ENCODE assay signal across 14 mouse cellular contexts in genomic region chr3:73055399-73056043, GRCm38 (mm10). TPM values are rescaled to one million over a fixed set of nuclear protein-coding genes. Genes with fewer than 3 reads are reported as not detected.
DNase-seq lines count a peak whose midpoint lies in the region; ATAC-seq and TF ChIP-seq lines count a peak whose summit lies in the region.
"Had no signal": no experiment of that assay in that cellular context is flagged by ENCODE, and none has a peak within 500 bp of the region (broad histone marks: within the 10 kb centered on the region; RNA-seq: fewer than 3 reads in every experiment).

No protein-coding gene starts in this region.

- no peaks in the 10 kb centered on the region for H3K27me3 ChIP-seq in hindbrain, postnatal 0 days (ENCODE audit: insufficient read depth, low read length)

- TF ChIP-seq POLR2A in olfactory bulb, adult 2 months (IDR thresholded peaks at IDR 0.05; ENCODE audit: insufficient read depth, low read depth, low read length): no peak

- H3K27ac ChIP-seq in hindbrain, postnatal 0 days: peak overlapping the region; percentile 56; the same call in 1 of the 2 replicates
- peak overlapping the region; percentile 80 for H3K27ac ChIP-seq in olfactory bulb, adult 2 months (ENCODE audit: insufficient read depth, low read depth, low read length)
- H3K27ac ChIP-seq: gastrocnemius, adult 2 months; limb, embryonic 12.5 days had no signal

- no peak for TF ChIP-seq CTCF in hindbrain, postnatal 0 days (IDR thresholded peaks at IDR 0.05; ENCODE audit: low read depth)
- TF ChIP-seq CTCF in olfactory bulb, adult 2 months (IDR thresholded peaks at IDR 0.05; ENCODE audit: insufficient read depth, low read depth, low read length): no peak

- peak overlapping the region; percentile 70 for H3K4me3 ChIP-seq in hindbrain, postnatal 0 days (ENCODE audit: low read length)
- peak overlapping the region; percentile 57 for H3K4me3 ChIP-seq in olfactory bulb, adult 2 months (ENCODE audit: insufficient read depth, low read depth, low read length)

- DNase-seq in cerebellum, postnatal 25 days: peak; percentile 16 to 27
- DNase-seq in cerebellum, adult 11 months: no peak
- DNase-seq in retina, embryonic 14.5 days (ENCODE audit: low spot score): peak; percentile 20
- DNase-seq in retina, postnatal 1 day: no peak
- peak; percentile 48 for DNase-seq in hindbrain, postnatal 0 days (ENCODE audit: low spot score)
- DNase-seq in lung, postnatal 14 days: no peak
- DNase-seq in heart, adult 18-20 months: no peak
- DNase-seq: adrenal gland, adult 8-10 months; B cell, adult 2 months; gastrocnemius, adult 2 months; kidney, adult 9 months had no signal

- ATAC-seq in hindbrain, postnatal 0 days: no peak

- H3K4me2 ChIP-seq in hindbrain, postnatal 0 days (ENCODE audit: low read depth, low read length): peak overlapping the region; percentile 80

- no peaks in the 10 kb centered on the region for H3K9me3 ChIP-seq in hindbrain, postnatal 0 days (ENCODE audit: low read length)
- H3K9me3 ChIP-seq: limb, embryonic 12.5 days had no signal

- peak overlapping the region; percentile 46 for H3K9ac ChIP-seq in hindbrain, postnatal 0 days (replicated peaks; ENCODE audit: low read length)
- H3K9ac ChIP-seq: limb, embryonic 12.5 days had no signal

- 33% methylated on average over 7 of the region's 7 CpGs for WGBS in hindbrain, postnatal 0 days
- 17% methylated on average over 7 of the region's 7 CpGs for WGBS in olfactory bulb, adult 2 months

- no peaks in the 10 kb centered on the region for H3K4me1 ChIP-seq in hindbrain, postnatal 0 days (ENCODE audit: insufficient read depth, low read length)
- no peaks in the 10 kb centered on the region for H3K4me1 ChIP-seq in olfactory bulb, adult 2 months (ENCODE audit: control insufficient read depth, insufficient read depth, low read length)

- H3K36me3 ChIP-seq in hindbrain, postnatal 0 days (ENCODE audit: insufficient read depth, low read length): no peaks in the 10 kb centered on the region
- H3K36me3 ChIP-seq: limb, embryonic 12.5 days had no signal

RNA-seq across cellular contexts. Expression of gene Slitrk3, which starts 2.1 kb away (rescaled TPM):
- 25.7 and 30.5 TPM in 2 replicates for total RNA-seq in hindbrain, postnatal 0 days (2014; rRNA removed)
- 18.7 and 20.0 TPM in 2 replicates for polyA plus RNA-seq in hindbrain, postnatal 0 days (2015; fragmentation: Nextera tagmentation; extraction: Ambion mirVana)
- polyA plus RNA-seq in olfactory bulb, adult 2 months (2012; ENCODE audit: insufficient read depth, insufficient read length, low replicate concordance, missing spikeins): not detected in 2 replicates
- total RNA-seq in heart, adult 18-20 months (2021): not detected
- total RNA-seq: gastrocnemius, adult 2 months; megakaryocyte, adult 5-6 weeks had no signal

Comparison
In these comparisons a context has a peak if more than half of its experiments do, and no peak if none do; other contexts are left out.
1. DNase-seq: peak in cerebellum, postnatal 25 days (2 of 2), retina, embryonic 14.5 days (single experiment) and hindbrain, postnatal 0 days (single experiment); none in cerebellum, adult 11 months (single experiment), retina, postnatal 1 day (single experiment), lung, postnatal 14 days (single experiment) and heart, adult 18-20 months (0 of 2).
2. RNA of gene Slitrk3, which starts 2.1 kb away (total RNA-seq): 25.7 to 30.5 TPM in hindbrain, postnatal 0 days; not detected in heart, adult 18-20 months; every median in the first group is over 10 times any median in the second.